Comparison of ENCODE assay signal across 8 mouse cellular contexts in the genomic region with DNA sequence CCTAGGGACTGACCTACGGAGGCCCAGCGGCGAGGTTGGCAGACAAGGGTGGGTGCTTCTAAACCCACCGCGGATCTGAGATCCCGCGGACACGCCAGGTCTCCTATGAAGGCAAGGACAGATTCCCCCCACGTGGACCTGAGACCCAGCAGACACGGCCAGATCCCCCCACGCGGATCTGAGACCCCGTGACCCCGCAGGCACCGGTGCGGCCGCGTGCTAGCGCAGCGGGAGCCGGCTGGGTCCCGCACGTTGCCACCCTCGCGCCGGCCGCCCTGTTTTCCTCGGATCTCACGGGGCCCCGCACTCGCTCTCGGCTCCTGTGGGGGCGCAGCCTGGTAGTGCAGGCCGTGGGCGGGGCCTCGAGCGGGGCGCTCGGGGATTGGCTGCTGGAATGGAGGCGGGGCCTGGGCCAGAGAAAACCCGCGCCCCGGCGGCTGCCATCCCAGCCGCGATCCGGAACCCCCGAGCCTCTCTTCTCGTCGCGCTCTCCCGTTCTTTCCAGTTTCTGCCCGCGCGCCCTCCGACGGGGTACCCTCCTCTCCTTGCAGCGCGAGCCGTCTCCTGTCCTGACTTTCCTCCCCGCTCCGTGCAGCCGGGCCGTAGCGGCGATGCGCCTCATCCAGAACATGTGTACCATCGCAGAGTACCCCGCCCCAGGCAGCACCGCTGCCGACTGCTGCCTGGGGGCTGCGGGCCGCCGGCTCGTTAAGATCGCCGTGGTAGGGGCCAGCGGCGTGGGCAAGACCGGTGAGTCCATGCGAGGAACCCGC. TPM values are rescaled to one million over a fixed set of nuclear protein-coding genes. Genes with fewer than 3 reads are reported as not detected.
DNase-seq lines count a peak whose midpoint lies in the region; ATAC-seq lines count a peak whose summit lies in the region.

TSS of gene Rasl11b (plus strand) at position 446 of the 773 bp plus-strand sequence.

- H3K36me3 ChIP-seq in hindbrain, embryonic 13.5 days, result peaks cover 6% of the 10 kb centered on the region; the same call in 1 of the 2 replicates

- H3K27me3 ChIP-seq in hindbrain, embryonic 13.5 days, result peaks cover 20% of the 10 kb centered on the region; the same call in 1 of the 2 replicates

- H3K9me3 ChIP-seq in hindbrain, embryonic 13.5 days, result no peaks in the 10 kb centered on the region

- ATAC-seq in hindbrain, embryonic 13.5 days (ENCODE audit: low FRiP score), result peak; percentile 96

- H3K4me3 ChIP-seq in hindbrain, embryonic 13.5 days, result peak within 1 kb of the TSS; percentile 85

- peaks cover 56% of the 10 kb centered on the region for H3K4me1 ChIP-seq in hindbrain, embryonic 13.5 days (replicated peaks)

- WGBS in hindbrain, embryonic 13.5 days, result under 1% methylated on average over 64 of the region's 82 CpGs

- DNase-seq in T-cell, adult 2 months (ENCODE audit: low spot score), result peak; percentile 91
- peak; percentile 95 to 96 for DNase-seq in cerebellum, postnatal 14 days
- peak; percentile 86 to 91 for DNase-seq in frontal cortex, postnatal 25 days (ENCODE audit: low spot score in 2 of 2)
- DNase-seq in layer of hippocampus, postnatal 25 days (ENCODE audit: extremely low spot score in 1 of 2, low spot score in 1 of 2), result peak; percentile 91 to 92
- DNase-seq in lung, postnatal 14 days, result peak; percentile 96
- peak; percentile 95 for DNase-seq in retina, postnatal 1 day
- DNase-seq in urinary bladder, adult 18-20 months (ENCODE audit: low spot score in 2 of 2), result peak; percentile 91 to 92

- peak within 1 kb of the TSS; percentile 76 for H3K27ac ChIP-seq in hindbrain, embryonic 13.5 days

- peak within 1 kb of the TSS; percentile 88 for H3K9ac ChIP-seq in hindbrain, embryonic 13.5 days

- peak within 1 kb of the TSS; percentile 90 for H3K4me2 ChIP-seq in hindbrain, embryonic 13.5 days

RNA-seq across cellular contexts. Expression of gene Rasl11b, which starts in this region (rescaled TPM):
- 20.3 and 23.3 TPM in 2 replicates for polyA plus RNA-seq in hindbrain, embryonic 13.5 days (2015; fragmentation: Nextera tagmentation; extraction: Ambion mirVana)
- total RNA-seq in layer of hippocampus, postnatal 25 days (2021), result 10 to 100 TPM; 64.9 to 77.2 TPM

Comparison
In these comparisons a context has a peak if more than half of its experiments do, and no peak if none do; other contexts are left out.
1. Peak in every context shown above with its lines: DNase-seq, ATAC-seq, H3K4me3 ChIP-seq and H3K27ac ChIP-seq.